Mouse (Mus musculus) bone marrow macrophage, adult 2 months (primary cell): ENCODE data around the gene Tmem120b. TPM values are rescaled to one million over a fixed set of nuclear protein-coding genes. Genes with fewer than 3 reads are reported as not detected.
A peak's percentile ranks its signal among the peaks of the same experiment; 100 is the strongest.

Experiments used
- H3K27ac ChIP-seq: 2 replicates; pipeline ENCODE4 v1.5.1; 2012; ENCODE audit warnings: low read depth, low read length; ENCODE audit not compliant: insufficient read depth
- H3K4me1 ChIP-seq: 2 replicates; pipeline ENCODE4 v1.6.1; 2012; ENCODE audit warnings: low read length; ENCODE audit not compliant: control insufficient read depth, insufficient read depth
- H3K4me3 ChIP-seq: 2 replicates; pipeline ENCODE4 v1.5.1; 2012; ENCODE audit warnings: mild to moderate bottlenecking, low read length, moderate library complexity; ENCODE audit not compliant: insufficient read depth
- CTCF ChIP-seq: IDR thresholded peaks from 2 replicates; pipeline ENCODE4 v1.5.1; 2012; ENCODE audit warnings: low read depth, mild to moderate bottlenecking, low read length, moderate library complexity
- POLR2A ChIP-seq: IDR thresholded peaks from 2 replicates; pipeline ENCODE4 v1.6.1; 2012; ENCODE audit warnings: mild to moderate bottlenecking, low read depth, low read length, borderline replicate concordance
- polyA plus RNA-seq: library from polyadenylated mRNA; stranded (reverse); fragments of >200 nt; gene quantifications from 2 replicates; pipeline ENCODE4 v1.2.4, GENCODE M21; 2012; ENCODE audit not compliant: missing spikeins, insufficient read depth, insufficient read length

Tmem120b gene
- polyA plus RNA-seq, 1 experiment = 4.3 TPM

DNA sequence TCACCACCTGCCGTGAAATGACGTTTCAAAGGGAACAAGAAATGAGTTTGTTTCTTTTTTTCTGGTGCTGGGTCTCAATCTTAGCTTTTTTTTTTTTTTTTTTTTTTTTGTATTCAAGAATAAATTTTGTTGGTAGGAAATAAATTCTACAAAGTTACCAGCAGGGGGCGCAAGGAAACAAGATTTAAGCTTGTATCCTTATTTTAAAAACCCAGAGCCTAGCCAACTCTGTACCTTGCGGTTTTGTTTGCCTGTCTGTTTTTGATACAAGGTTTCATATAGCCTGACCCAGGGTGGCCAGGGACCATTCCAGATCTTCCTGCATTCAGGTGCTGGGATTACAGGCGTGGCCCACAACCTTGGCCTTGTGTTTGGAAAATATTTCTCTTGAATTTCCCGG, 4.0 kb upstream of the Tmem120b start:
- Histone ChIP-seq H3K4me1 (peaks cover 10% of the 10 kb centered on the region), H3K4me3 (no peak overlapping the region), H3K27ac (no peak overlapping the region)
- TF ChIP-seq CTCF (no peak), POLR2A (no peak)

DNA sequence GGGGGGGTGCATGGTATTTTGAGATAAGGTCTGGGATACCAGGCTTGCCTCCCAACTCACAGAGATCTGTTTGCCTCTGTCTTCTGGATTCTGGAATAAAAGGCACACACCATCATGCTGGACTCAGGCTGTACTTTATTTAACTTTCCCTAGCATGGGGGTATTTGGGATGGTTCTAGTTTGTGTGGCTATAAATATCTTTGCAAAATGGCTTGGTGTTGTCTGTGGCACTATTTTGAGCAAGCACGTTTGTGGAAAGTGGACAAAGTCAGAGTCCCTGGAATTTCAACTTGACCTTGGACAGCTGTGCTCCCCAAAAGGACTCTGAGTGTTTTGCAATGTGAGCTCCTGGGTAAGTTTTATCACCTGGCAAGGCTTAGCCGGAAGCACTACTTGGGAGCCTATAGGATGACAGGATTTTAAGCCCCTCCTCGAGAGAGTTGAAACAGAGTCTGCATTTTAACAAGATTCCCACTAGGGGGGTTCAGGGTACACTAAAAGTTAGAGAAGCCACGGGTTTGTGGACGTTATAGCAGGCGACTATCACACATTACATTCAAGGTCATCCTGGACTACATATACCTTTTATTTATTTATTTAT, 720 bp upstream of the Tmem120b start:
- no peak overlapping the region for H3K27ac ChIP-seq
- no peaks in the 10 kb centered on the region for H3K4me1 ChIP-seq
- H3K4me3 ChIP-seq = no peak overlapping the region
- TF ChIP-seq CTCF (no peak), POLR2A (no peak)

DNA sequence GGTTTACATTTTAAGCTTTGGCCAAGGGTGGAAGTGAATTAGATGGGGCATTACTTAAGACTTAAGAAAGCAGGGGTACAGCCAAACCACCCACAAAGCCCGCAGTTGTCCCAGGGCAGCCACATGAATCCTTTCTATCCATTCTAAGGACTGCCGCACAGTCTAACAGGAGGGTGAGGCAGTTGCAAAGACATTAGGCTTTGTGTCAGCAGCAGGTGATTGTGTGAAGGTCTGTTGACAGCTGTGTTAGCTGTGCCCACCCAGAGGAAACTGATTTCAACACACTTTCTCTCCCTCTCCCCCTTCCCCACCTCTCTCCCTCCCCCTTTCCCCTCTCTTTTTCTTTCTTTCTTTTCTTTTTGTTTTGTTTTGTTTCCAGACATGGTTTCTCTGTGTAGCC, 499 bp downstream of the Tmem120b start:
- Histone ChIP-seq H3K27ac (no peak overlapping the region), H3K4me1 (no peaks in the 10 kb centered on the region), H3K4me3 (no peak overlapping the region)
- no peak for TF ChIP-seq POLR2A
- no peak for TF ChIP-seq CTCF

GRCm38 (mm10) chr5:123075576-123076418, 7.6 kb downstream of the Tmem120b start:
- no peak for TF ChIP-seq CTCF
- TF ChIP-seq POLR2A = no peak
- no peak overlapping the region for H3K27ac ChIP-seq
- H3K4me1 ChIP-seq = peaks cover 26% of the 10 kb centered on the region
- H3K4me3 ChIP-seq = peak overlapping the region; percentile 71

DNA sequence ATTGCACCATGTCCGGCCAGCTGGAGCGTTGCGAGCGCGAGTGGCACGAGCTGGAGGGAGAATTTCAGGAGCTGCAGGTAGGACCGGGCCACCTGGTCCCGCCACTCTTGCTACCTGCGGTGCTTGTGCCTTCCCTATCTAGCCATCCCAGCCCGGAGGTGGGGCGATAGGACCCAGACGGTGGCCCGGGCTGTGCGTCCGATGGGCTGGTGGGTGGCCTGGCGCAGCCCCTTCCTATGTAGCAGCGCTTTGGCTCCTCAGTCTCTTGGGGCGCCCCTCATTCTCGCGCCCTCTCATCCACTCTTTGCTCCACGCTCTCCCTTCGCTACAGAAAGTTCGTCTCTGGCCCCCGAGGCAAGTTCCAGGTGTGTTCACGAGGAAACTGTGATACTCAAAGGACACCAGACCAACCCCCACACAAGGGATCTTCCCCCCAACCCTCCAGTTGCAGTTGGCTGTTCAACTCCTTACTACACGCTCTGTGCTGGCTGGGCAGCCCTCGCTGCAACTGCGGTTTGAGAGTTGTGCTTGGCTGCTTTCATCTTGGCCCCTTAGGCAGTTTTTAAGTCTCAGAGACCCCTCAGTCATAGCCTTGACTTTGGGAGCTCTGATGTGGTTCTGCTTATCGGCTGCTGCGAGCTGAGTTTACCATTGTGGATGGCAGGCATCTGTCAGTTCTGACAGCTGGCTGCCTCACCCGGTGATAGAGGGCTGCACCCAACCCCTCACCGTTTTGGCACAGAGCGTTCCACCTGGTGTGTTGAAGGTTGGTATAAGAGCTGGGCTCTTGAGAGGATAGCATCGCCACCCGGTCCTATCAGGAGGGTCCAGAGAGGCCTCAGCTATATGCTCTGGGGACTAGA, 8.4 kb downstream of the Tmem120b start:
- H3K4me1 ChIP-seq = peaks cover 26% of the 10 kb centered on the region
- H3K27ac ChIP-seq = no peak overlapping the region
- peak overlapping the region; percentile 71 for H3K4me3 ChIP-seq
- TF ChIP-seq CTCF (no peak), POLR2A (no peak)

- TF ChIP-seq POLR2A (no peak), CTCF (no peak)
- H3K4me1 ChIP-seq = peaks cover 26% of the 10 kb centered on the region
- peak overlapping the region; percentile 38 for H3K4me3 ChIP-seq
- peak overlapping the region; percentile 65 for H3K27ac ChIP-seq
Observed at GRCm38 (mm10) chr5:123079568-123079967, 11.4 kb downstream of the Tmem120b start.

GRCm38 (mm10) chr5:123080041-123080440, 11.8 kb downstream of the Tmem120b start:
- H3K4me1 ChIP-seq = peaks cover 29% of the 10 kb centered on the region
- peak overlapping the region; percentile 38 for H3K4me3 ChIP-seq
- no peak for TF ChIP-seq POLR2A
- TF ChIP-seq CTCF = no peak
- peak overlapping the region; percentile 65 for H3K27ac ChIP-seq

DNA sequence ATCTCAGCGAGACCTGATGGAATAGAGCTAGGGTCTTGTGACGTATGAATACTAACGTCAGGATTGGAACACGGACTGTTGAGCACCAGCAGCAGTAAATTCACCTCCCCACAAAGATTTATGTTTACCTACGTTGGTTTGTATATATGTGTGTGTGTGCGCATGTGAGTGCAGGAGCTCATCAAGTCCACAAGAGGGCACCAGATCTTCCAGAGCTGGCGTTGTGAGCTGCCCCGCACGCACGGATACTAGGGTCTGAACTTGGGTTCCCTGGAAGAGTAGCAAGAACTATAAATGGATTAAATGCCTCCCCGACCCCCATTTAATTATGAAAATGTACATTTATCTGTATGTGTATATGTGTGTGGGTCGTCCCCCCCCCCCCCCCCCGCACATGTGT, 12.3 kb downstream of the Tmem120b start:
- H3K27ac ChIP-seq = no peak overlapping the region
- no peak overlapping the region for H3K4me3 ChIP-seq
- peaks cover 26% of the 10 kb centered on the region for H3K4me1 ChIP-seq
- TF ChIP-seq POLR2A (no peak), CTCF (no peak)

- Histone ChIP-seq H3K4me1 (peaks cover 24% of the 10 kb centered on the region), H3K27ac (no peak overlapping the region), H3K4me3 (no peak overlapping the region)
- TF ChIP-seq POLR2A (no peak), CTCF (no peak)
Observed at GRCm38 (mm10) chr5:123083340-123084050, 15.3 kb downstream of the Tmem120b start.
